Mouse (Mus musculus) embryonic facial prominence, embryonic 12.5 days (tissue): Measurements from ENCODE around the gene Hist1h4m. TPM values are rescaled to one million over a fixed set of nuclear protein-coding genes. Genes with fewer than 3 reads are reported as not detected.
A peak's percentile ranks its signal among the peaks of the same experiment; 100 is the strongest.
"Not testable (repeated sequence)": the region's sequence is repeated elsewhere in the genome, so short reads cannot be mapped to it uniquely, and the experiment has no call there.

Experiments
- ATAC-seq: fragments of 200-750 bp; cut with Nextera tagmentation; 2 replicates; pipeline ENCODE4 v1.8.0; 2017; ENCODE audit not compliant: insufficient number of reproducible peaks, insufficient read depth, low FRiP score, low TSS enrichment
- H3K27ac ChIP-seq: fragments of 300-500 bp; sonication (generic); 2 replicates; pipeline ENCODE4 v1.5.1; 2016; ENCODE audit warnings: mild to moderate bottlenecking
- H3K27me3 ChIP-seq: fragments of 300-500 bp; sonication (generic); 2 replicates; pipeline ENCODE4 v1.6.1; 2016; ENCODE audit warnings: mild to moderate bottlenecking, moderate library complexity
- H3K36me3 ChIP-seq: fragments of 300-500 bp; sonication (generic); 2 replicates; pipeline ENCODE4 v1.6.1; 2016; ENCODE audit warnings: mild to moderate bottlenecking
- H3K4me1 ChIP-seq: fragments of 300-500 bp; sonication (generic); 2 replicates; pipeline ENCODE4 v1.6.1; 2016
- H3K4me2 ChIP-seq: fragments of 300-500 bp; sonication (generic); replicated peaks from 2 replicates; pipeline ENCODE4 v1.6.1; 2016; ENCODE audit warnings: mild to moderate bottlenecking, moderate library complexity
- H3K4me3 ChIP-seq: fragments of 300-500 bp; sonication (generic); 2 replicates; pipeline ENCODE4 v1.5.1; 2016; ENCODE audit warnings: mild to moderate bottlenecking
- H3K9ac ChIP-seq: fragments of 300-500 bp; sonication (generic); 2 replicates; pipeline ENCODE4 v1.6.1; 2016; ENCODE audit warnings: mild to moderate bottlenecking, moderate library complexity
- H3K9me3 ChIP-seq: fragments of 300-500 bp; sonication (generic); 2 replicates; pipeline ENCODE4 v1.6.1; 2016; ENCODE audit warnings: mild to moderate bottlenecking, moderate library complexity
- WGBS: fragments of 180-500 bp; shearing (Covaris S2); methylation state at CpG from one replicate; pipeline ENCODE4 v1.1.7; 2016; 5-methylcytosine and 5-hydroxymethylcytosine counted together
- polyA plus RNA-seq: library from polyadenylated mRNA; unstranded; fragments of >200 nt; fragmentation: Nextera tagmentation; extraction: Ambion mirVana; gene quantifications from 2 replicates; pipeline ENCODE4 v1.2.1, GENCODE M21; 2016

Hist1h4m gene
- polyA plus RNA-seq, 1 experiment from 2014 or later: not detected

- not testable (repeated sequence) for H3K36me3 ChIP-seq, H3K4me1 ChIP-seq, H3K9me3 ChIP-seq, H3K27ac ChIP-seq, ATAC-seq, H3K4me3 ChIP-seq, H3K4me2 ChIP-seq, H3K9ac ChIP-seq, H3K27me3 ChIP-seq
- WGBS: 79% methylated on average over 7 of the region's 16 CpGs
Observed at GRCm38 (mm10) chr13:21820082-21820890, 8.7 kb downstream of the Hist1h4m start.

- no peak overlapping the region for H3K9ac ChIP-seq
- ATAC-seq: no peak
- no peaks in the 10 kb centered on the region for H3K36me3 ChIP-seq
- WGBS: 81% methylated on average over 3 of the region's 3 CpGs
- no peak overlapping the region for H3K4me3 ChIP-seq
- H3K4me2 ChIP-seq: no peak overlapping the region
- H3K27ac ChIP-seq: no peak overlapping the region
- H3K9me3 ChIP-seq: no peaks in the 10 kb centered on the region
- no peaks in the 10 kb centered on the region for H3K4me1 ChIP-seq
- no peaks in the 10 kb centered on the region for H3K27me3 ChIP-seq
Observed at GRCm38 (mm10) chr13:21828511-21828910, 17.0 kb downstream of the Hist1h4m start.

- Histone ChIP-seq H3K4me2 (no peak overlapping the region), H3K9me3 (no peaks in the 10 kb centered on the region), H3K4me1 (no peaks in the 10 kb centered on the region), H3K27ac (peak overlapping the region; percentile 60; the same call in 1 of the 2 replicates), H3K4me3 (no peak overlapping the region), H3K36me3 (no peaks in the 10 kb centered on the region), H3K9ac (no peak overlapping the region), H3K27me3 (no peaks in the 10 kb centered on the region)
- no peak for ATAC-seq
- WGBS: 85% methylated on average over 10 of the region's 10 CpGs
Observed at GRCm38 (mm10) chr13:21830344-21830743, 18.8 kb downstream of the Hist1h4m start.

- not testable (repeated sequence) for H3K4me1 ChIP-seq, H3K27me3 ChIP-seq, H3K9me3 ChIP-seq, H3K36me3 ChIP-seq, H3K9ac ChIP-seq
- peak within 1 kb of the TSS; percentile 73; the same call in 1 of the 2 replicates for H3K27ac ChIP-seq
- H3K4me3 ChIP-seq: peak within 1 kb of the TSS; percentile 23; the same call in 1 of the 2 replicates
- under 1% methylated on average over 29 of the region's 58 CpGs for WGBS
- H3K4me2 ChIP-seq: peak within 1 kb of the TSS; percentile 43
- ATAC-seq: peak; percentile 85
Observed at GRCm38 (mm10) chr13:21831418-21832394, 20.2 kb downstream of the Hist1h4m start, which contains the start of gene Hist1h4n. Gene Hist1h4n (minus strand): TSS chr13:21832196.

GRCm38 (mm10) chr13:21833461-21833860, 21.9 kb downstream of the Hist1h4m start, which contains the start of the genes Hist1h2ap and Hist1h2br:
Gene Hist1h2ap (minus strand): TSS chr13:21833507.
Gene Hist1h2br (plus strand): TSS chr13:21833743.
- H3K36me3 ChIP-seq, H3K27me3 ChIP-seq, H3K27ac ChIP-seq, H3K9ac ChIP-seq, H3K4me2 ChIP-seq, H3K4me1 ChIP-seq, H3K9me3 ChIP-seq, H3K4me3 ChIP-seq: not testable (repeated sequence)
- WGBS: no CpG with 5 or more reads among the region's 24 CpGs
- ATAC-seq: peak; percentile 94

GRCm38 (mm10) chr13:21840508-21840907, 29.0 kb downstream of the Hist1h4m start:
- ATAC-seq: 0 out of 2 replicates have a peak, but pooled peaks have one; percentile 52
- not testable (repeated sequence) for H3K4me3 ChIP-seq, H3K36me3 ChIP-seq, H3K4me1 ChIP-seq, H3K27ac ChIP-seq, H3K9ac ChIP-seq, H3K4me2 ChIP-seq, H3K9me3 ChIP-seq, H3K27me3 ChIP-seq
- no CpG with 5 or more reads among the region's 4 CpGs for WGBS

- not testable (repeated sequence) for H3K4me1 ChIP-seq, ATAC-seq, H3K27me3 ChIP-seq, H3K4me2 ChIP-seq, H3K9ac ChIP-seq, H3K9me3 ChIP-seq, H3K4me3 ChIP-seq, H3K27ac ChIP-seq, H3K36me3 ChIP-seq
Observed at GRCm38 (mm10) chr13:21846356-21846755, 34.8 kb downstream of the Hist1h4m start.

GRCm38 (mm10) chr13:21847883-21848282, 36.3 kb downstream of the Hist1h4m start:
- Histone ChIP-seq H3K4me1 (no peaks in the 10 kb centered on the region), H3K9me3 (no peaks in the 10 kb centered on the region), H3K9ac (no peak overlapping the region), H3K27me3 (no peaks in the 10 kb centered on the region), H3K4me3 (no peak overlapping the region), H3K36me3 (no peaks in the 10 kb centered on the region), H3K4me2 (no peak overlapping the region), H3K27ac (no peak overlapping the region)
- ATAC-seq: no peak
- WGBS: 15% methylated on average over 8 of the region's 8 CpGs

- H3K4me3 ChIP-seq, ATAC-seq, H3K27me3 ChIP-seq, H3K9me3 ChIP-seq, H3K27ac ChIP-seq, H3K4me1 ChIP-seq, H3K36me3 ChIP-seq, H3K4me2 ChIP-seq, H3K9ac ChIP-seq: not testable (repeated sequence)
- WGBS: 41% methylated on average over 1 of the region's 1 CpGs
Observed at GRCm38 (mm10) chr13:21850696-21851095, 39.1 kb downstream of the Hist1h4m start.

GRCm38 (mm10) chr13:21852215-21852945, 40.8 kb downstream of the Hist1h4m start:
- H3K36me3 ChIP-seq: no peaks in the 10 kb centered on the region
- H3K4me3 ChIP-seq: no peak overlapping the region
- no peak overlapping the region for H3K4me2 ChIP-seq
- H3K4me1 ChIP-seq: no peaks in the 10 kb centered on the region
- no peaks in the 10 kb centered on the region for H3K27me3 ChIP-seq
- no peak overlapping the region for H3K9ac ChIP-seq
- 63% methylated on average over 3 of the region's 3 CpGs for WGBS
- H3K27ac ChIP-seq: no peak overlapping the region
- no peak for ATAC-seq
- no peaks in the 10 kb centered on the region for H3K9me3 ChIP-seq

- Histone ChIP-seq H3K9me3 (no peaks in the 10 kb centered on the region), H3K36me3 (no peaks in the 10 kb centered on the region), H3K4me3 (peak overlapping the region; percentile 39), H3K27ac (no peak overlapping the region), H3K4me1 (no peaks in the 10 kb centered on the region), H3K4me2 (peak overlapping the region; percentile 45), H3K9ac (no peak overlapping the region), H3K27me3 (no peaks in the 10 kb centered on the region)
- 2% methylated on average over 11 of the region's 11 CpGs for WGBS
- no peak for ATAC-seq
Observed at GRCm38 (mm10) chr13:21855146-21855545, 43.6 kb downstream of the Hist1h4m start.
